Mouse (Mus musculus): ENCODE measurements around the gene Zfp866.
A peak's percentile ranks its signal among the peaks of the same experiment; 100 is the strongest.

Gene Zfp866

DNA sequence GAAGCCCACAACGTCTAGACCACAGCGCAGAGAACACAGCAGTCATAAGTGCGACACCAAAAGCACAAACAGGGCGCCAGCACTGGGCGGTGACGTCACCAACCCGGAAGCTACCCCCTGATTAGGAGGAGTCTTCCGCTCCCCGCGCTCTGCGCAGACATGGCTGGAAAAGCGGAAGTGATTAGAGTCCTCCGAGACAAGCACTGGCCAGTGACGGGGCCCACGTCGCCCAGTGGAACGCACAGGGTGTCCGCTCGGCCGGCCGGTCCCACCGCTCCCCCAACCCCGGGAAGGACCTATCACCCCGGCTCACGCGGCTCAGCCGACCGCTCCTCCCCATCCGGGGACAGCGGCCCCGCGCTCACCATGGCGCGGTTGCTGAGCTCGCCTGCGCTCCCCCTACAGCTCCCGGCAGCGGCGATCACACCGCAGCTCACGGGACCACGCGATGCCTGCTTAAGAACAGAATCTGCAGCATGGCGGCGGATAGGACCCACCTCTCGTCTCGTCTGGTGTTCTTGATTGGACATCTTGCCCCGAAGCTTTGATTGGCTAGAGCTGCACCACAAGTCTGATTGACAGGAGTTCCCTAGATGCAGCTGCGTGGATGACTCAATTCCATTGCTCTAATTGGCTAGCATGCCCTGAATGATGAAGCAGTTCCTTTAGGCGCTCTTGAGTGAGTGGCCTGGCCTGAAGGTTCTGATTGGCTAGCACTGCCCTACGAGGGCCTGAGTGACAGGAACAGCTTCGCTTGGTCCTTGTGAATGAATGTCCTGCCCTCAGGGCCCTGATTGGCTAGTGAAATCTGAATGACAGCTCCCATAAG, 74.4 kb downstream of the Zfp866 start:
- DNase-seq, result peak; percentile 99

DNA sequence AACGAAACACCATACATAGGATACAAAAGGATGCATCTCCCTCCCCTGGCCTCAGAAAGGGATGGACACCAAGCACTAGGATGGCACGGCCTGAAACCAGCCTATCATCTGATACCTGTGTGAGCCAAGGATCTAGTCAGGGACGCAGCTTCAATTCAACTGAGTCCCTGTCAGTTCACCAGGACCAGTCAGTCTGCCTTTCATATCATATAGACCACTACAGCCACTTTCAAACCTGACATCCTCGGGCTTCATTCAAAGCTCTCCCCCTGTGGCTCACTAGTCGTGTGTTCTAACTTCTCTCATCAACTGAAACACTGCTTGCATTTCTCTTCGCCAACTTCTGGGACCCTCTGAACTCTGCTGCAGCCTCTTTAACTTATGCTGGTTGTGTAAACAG, 75.6 kb downstream of the Zfp866 start:
- DNase-seq, result no peak

DNA sequence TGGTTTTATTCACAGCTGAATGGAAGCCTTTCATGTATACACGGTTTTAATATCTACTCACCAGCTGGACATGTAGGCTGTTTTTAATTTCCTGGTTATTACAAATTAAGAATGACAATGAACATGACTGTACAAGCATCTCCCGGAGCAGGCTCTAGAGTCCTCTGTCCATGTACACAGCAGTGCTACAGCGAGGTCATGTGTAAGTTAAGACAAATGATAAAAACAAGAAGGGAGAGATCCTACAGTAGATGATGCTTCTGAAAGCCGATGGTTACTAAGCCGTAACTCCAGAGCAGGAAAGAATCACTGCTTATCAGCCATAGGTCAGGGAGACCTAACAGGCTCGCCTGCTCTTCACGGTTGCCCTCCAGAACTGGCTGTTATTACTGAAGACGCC, 77.5 kb downstream of the Zfp866 start:
- DNase-seq, result no peak

Measured in lung, adult 18-20 months (tissue).